Mouse (Mus musculus) 3134 (cell line): ENCODE measurements around the gene Myzap.
A peak's percentile ranks its signal among the peaks of the same experiment; 100 is the strongest.

Experiments
- DNase-seq: peaks from one replicate; pipeline ENCODE4 v3.0.0-alpha.2; 2011; ENCODE audit warnings: low spot score; ENCODE audit not compliant: insufficient read length; ENCODE audit errors: extremely low read depth

The Myzap gene

GRCm38 (mm10) chr9:71604914-71605635 lies 12.9 kb upstream of the Myzap start:
- no peak for DNase-seq

- DNase-seq: no peak
These were observed 7.7 kb upstream of the Myzap start for GRCm38 (mm10) chr9:71599861-71600260.

GRCm38 (mm10) chr9:71596888-71597287 lies 4.7 kb upstream of the Myzap start:
- DNase-seq: no peak

GRCm38 (mm10) chr9:71592577-71593285 lies 571 bp upstream of the Myzap start:
- DNase-seq: no peak

- no peak for DNase-seq
These were observed 1.1 kb downstream of the Myzap start for GRCm38 (mm10) chr9:71591106-71591505.

GRCm38 (mm10) chr9:71589771-71590170 lies 2.4 kb downstream of the Myzap start:
- no peak for DNase-seq

- DNase-seq: no peak
These were observed 3.1 kb downstream of the Myzap start for GRCm38 (mm10) chr9:71588930-71589592.

- DNase-seq: no peak
These were observed 5.8 kb downstream of the Myzap start for GRCm38 (mm10) chr9:71586408-71586807.

GRCm38 (mm10) chr9:71582771-71583170 lies 9.4 kb downstream of the Myzap start:
- no peak for DNase-seq

- no peak for DNase-seq
These were observed 13.1 kb downstream of the Myzap start for GRCm38 (mm10) chr9:71578896-71579564.

GRCm38 (mm10) chr9:71574440-71574839 lies 17.7 kb downstream of the Myzap start:
- no peak for DNase-seq

- peak; percentile 53 for DNase-seq
These were observed 18.3 kb downstream of the Myzap start for GRCm38 (mm10) chr9:71573771-71574340.

GRCm38 (mm10) chr9:71571150-71571633 lies 21.0 kb downstream of the Myzap start:
- DNase-seq: no peak

GRCm38 (mm10) chr9:71570170-71570569 lies 22.0 kb downstream of the Myzap start:
- no peak for DNase-seq

- DNase-seq: no peak
These were observed 23.7 kb downstream of the Myzap start for GRCm38 (mm10) chr9:71568323-71568942.

- no peak for DNase-seq
These were observed 24.8 kb downstream of the Myzap start for GRCm38 (mm10) chr9:71567391-71567790.

GRCm38 (mm10) chr9:71566763-71567162 lies 25.4 kb downstream of the Myzap start:
- no peak for DNase-seq

- no peak for DNase-seq
These were observed 34.4 kb downstream of the Myzap start for GRCm38 (mm10) chr9:71557737-71558136.

GRCm38 (mm10) chr9:71554001-71554400 lies 38.2 kb downstream of the Myzap start:
- no peak for DNase-seq

- no peak for DNase-seq
These were observed 42.0 kb downstream of the Myzap start for GRCm38 (mm10) chr9:71550176-71550575.
